Mouse (Mus musculus) left cerebral cortex, postnatal 10 days (tissue): ENCODE data around the gene Bmp2k. TPM values are rescaled to one million over a fixed set of nuclear protein-coding genes. Genes with fewer than 3 reads are reported as not detected.

Experiments used
- DNase-seq, 2 experiments: peaks; one replicate each; pipeline ENCODE4 v3.0.0; 2021 to 2022; ENCODE audit warnings: low spot score in 2 of 2, mixed read lengths in 1 of 2; ENCODE audit errors: extremely low spot score in 1 of 2
- intact Hi-C: fragments of 180-260 bp; cut with DNase I; formaldehyde crosslinking; loops from one replicate; pipeline ENCODE4 v1.15.1; 2025
- total RNA-seq, 2 experiments: library from RNA; stranded (reverse); gene quantifications; 2 replicates each; pipeline ENCODE4 v1.2.3; 2021

The Bmp2k gene
- total RNA-seq, 2 experiments from 2014 or later = 14.3 to 14.8 TPM

- intact Hi-C loops = no loop called here
- no peak for DNase-seq
Measured at GRCm38 (mm10) chr5:96969705-96970471, 27.6 kb upstream of the Bmp2k start.

- no peak for DNase-seq
- intact Hi-C loops = no loop called here
Measured at GRCm38 (mm10) chr5:96970472-96970848, 27.0 kb upstream of the Bmp2k start.

GRCm38 (mm10) chr5:96972474-96973130, 24.9 kb upstream of the Bmp2k start:
- intact Hi-C loops = no loop called here
- no peak for DNase-seq

- intact Hi-C loops = no loop called here
- no peak for DNase-seq
Measured at GRCm38 (mm10) chr5:96973714-96974113, 23.8 kb upstream of the Bmp2k start.

GRCm38 (mm10) chr5:96974661-96975060, 22.8 kb upstream of the Bmp2k start:
- intact Hi-C loops = no loop called here
- DNase-seq = no peak

- intact Hi-C loops = no loop called here
- no peak for DNase-seq
Measured at GRCm38 (mm10) chr5:96975112-96975511, 22.4 kb upstream of the Bmp2k start.

- DNase-seq = no peak
- intact Hi-C loops = no loop called here
Measured at GRCm38 (mm10) chr5:96976150-96976549, 21.3 kb upstream of the Bmp2k start.

GRCm38 (mm10) chr5:96979296-96980007, 18.0 kb upstream of the Bmp2k start:
- DNase-seq = no peak
- intact Hi-C loops = no loop called here

GRCm38 (mm10) chr5:96980008-96980634, 17.4 kb upstream of the Bmp2k start:
- DNase-seq = peak in 1 of 2 experiments; percentile 28
- intact Hi-C loops = no loop called here

GRCm38 (mm10) chr5:96981987-96982386, 15.5 kb upstream of the Bmp2k start:
- no peak for DNase-seq
- intact Hi-C loops = no loop called here

GRCm38 (mm10) chr5:96983142-96983541, 14.3 kb upstream of the Bmp2k start:
- intact Hi-C loops = no loop called here
- DNase-seq = no peak

GRCm38 (mm10) chr5:96986850-96987249, 10.6 kb upstream of the Bmp2k start:
- intact Hi-C loops = no loop called here
- DNase-seq = no peak

GRCm38 (mm10) chr5:96988880-96989279, 8.6 kb upstream of the Bmp2k start:
- DNase-seq = no peak
- intact Hi-C loops = no loop called here

GRCm38 (mm10) chr5:96991156-96991555, 6.3 kb upstream of the Bmp2k start:
- intact Hi-C loops = no loop called here
- no peak for DNase-seq

- intact Hi-C loops = no loop called here
- DNase-seq = no peak
Measured at GRCm38 (mm10) chr5:96992651-96993050, 4.8 kb upstream of the Bmp2k start.

GRCm38 (mm10) chr5:96993057-96993456, 4.4 kb upstream of the Bmp2k start:
- no peak for DNase-seq
- intact Hi-C loops = no loop called here

GRCm38 (mm10) chr5:96995791-96996190, 1.7 kb upstream of the Bmp2k start:
- intact Hi-C loops = no loop called here
- DNase-seq = no peak

GRCm38 (mm10) chr5:96996401-96997309, 834 bp upstream of the Bmp2k start:
- intact Hi-C loops = no loop called here
- DNase-seq = peak in 1 of 2 experiments; percentile 17
